Mouse (Mus musculus): ENCODE data around the gene Ddn.
"Not testable (repeated sequence)": the region's sequence is repeated elsewhere in the genome, so short reads cannot be mapped to it uniquely, and the experiment has no call there.

The Ddn gene

GRCm38 (mm10) chr15:98831684-98832035 lies 22.4 kb upstream of the Ddn start:
- DNase-seq (ENCODE audit: low spot score in 2 of 2) = no peak

- peak; percentile 93 to 97 for DNase-seq (ENCODE audit: low spot score in 2 of 2)
These were observed 21.7 kb upstream of the Ddn start, which contains the start of gene Prkag1 for GRCm38 (mm10) chr15:98830736-98831683. Gene Prkag1, minus strand, starts transcription at chr15:98831521.

DNA sequence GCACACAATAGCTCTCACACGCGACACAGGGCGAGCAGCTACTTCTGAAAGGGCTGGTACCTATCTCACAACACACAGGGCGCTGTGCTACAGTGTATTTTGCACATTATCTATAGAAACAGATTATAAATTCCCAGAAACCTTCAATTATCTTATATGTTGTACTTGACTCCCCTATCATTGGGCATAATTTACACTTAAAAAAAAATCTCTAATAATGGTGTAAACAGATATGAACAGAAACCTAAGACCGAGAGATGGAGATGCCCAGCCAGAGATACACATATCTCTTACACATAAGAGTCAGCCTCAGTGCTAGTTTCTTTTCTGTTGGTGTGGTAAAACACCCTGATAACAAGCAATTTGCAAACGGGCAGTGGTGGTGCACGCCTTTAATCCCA lies 18.3 kb upstream of the Ddn start:
- DNase-seq (ENCODE audit: low spot score in 2 of 2) = no peak

- DNase-seq (ENCODE audit: low spot score in 2 of 2) = peak in 1 of 2 experiments; percentile 62
These were observed 14.1 kb upstream of the Ddn start for GRCm38 (mm10) chr15:98823434-98823833.

- DNase-seq (ENCODE audit: low spot score in 2 of 2) = no peak
These were observed 12.9 kb upstream of the Ddn start for GRCm38 (mm10) chr15:98822147-98822546.

- peak in 1 of 2 experiments; percentile 72 for DNase-seq (ENCODE audit: low spot score in 2 of 2)
These were observed 12.1 kb upstream of the Ddn start for GRCm38 (mm10) chr15:98821403-98821802.

- DNase-seq (ENCODE audit: low spot score in 2 of 2) = no peak
These were observed 11.6 kb upstream of the Ddn start for GRCm38 (mm10) chr15:98820937-98821336.

GRCm38 (mm10) chr15:98818171-98818570 lies 8.9 kb upstream of the Ddn start:
- no peak for DNase-seq (ENCODE audit: low spot score in 2 of 2)

- no peak for DNase-seq (ENCODE audit: low spot score in 2 of 2)
These were observed 3.6 kb upstream of the Ddn start for GRCm38 (mm10) chr15:98812741-98813424.

GRCm38 (mm10) chr15:98810212-98810611 lies 922 bp upstream of the Ddn start:
- not testable (repeated sequence) for DNase-seq (ENCODE audit: low spot score in 2 of 2)

GRCm38 (mm10) chr15:98808651-98809134 lies 597 bp downstream of the Ddn start:
- DNase-seq (ENCODE audit: low spot score in 2 of 2) = no peak

DNA sequence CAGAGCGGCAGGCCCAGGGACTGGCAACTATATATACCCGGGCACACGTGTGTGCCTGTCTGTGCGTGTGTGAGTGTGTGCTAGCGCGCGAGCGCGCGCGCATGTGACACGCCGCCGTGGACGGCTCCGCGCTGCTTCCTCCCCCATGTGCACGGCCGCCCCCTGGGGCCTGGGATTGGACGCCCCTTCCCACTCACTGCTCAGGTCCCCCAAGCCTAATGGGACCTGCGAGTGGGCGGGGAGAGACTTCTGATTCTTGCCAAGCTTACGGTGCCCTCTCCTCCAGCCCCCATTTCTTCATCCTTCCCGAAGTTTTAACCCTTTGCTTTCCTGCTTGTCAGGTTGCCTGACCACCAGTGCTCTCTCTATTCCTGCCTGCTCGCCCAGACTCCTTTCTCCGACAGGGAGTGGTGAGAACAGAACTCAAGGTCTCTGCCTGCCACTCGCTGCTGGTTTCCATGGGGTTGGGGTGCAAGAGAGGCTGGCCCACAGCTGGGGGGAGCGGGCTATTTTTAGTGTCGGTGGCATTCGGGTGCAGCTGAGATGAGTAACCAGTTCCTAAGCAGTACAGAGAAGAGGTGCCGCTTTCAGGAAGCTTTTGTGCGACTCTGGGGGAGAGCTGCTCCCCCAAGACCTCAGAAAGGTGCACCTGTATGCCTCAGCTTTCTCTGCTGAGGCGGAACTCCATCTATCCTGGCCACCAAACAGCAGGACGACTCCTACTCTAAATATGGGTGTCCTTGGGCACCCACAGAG lies 1.2 kb downstream of the Ddn start:
- DNase-seq (ENCODE audit: low spot score in 2 of 2) = peak in 1 of 2 experiments; percentile 56

DNA sequence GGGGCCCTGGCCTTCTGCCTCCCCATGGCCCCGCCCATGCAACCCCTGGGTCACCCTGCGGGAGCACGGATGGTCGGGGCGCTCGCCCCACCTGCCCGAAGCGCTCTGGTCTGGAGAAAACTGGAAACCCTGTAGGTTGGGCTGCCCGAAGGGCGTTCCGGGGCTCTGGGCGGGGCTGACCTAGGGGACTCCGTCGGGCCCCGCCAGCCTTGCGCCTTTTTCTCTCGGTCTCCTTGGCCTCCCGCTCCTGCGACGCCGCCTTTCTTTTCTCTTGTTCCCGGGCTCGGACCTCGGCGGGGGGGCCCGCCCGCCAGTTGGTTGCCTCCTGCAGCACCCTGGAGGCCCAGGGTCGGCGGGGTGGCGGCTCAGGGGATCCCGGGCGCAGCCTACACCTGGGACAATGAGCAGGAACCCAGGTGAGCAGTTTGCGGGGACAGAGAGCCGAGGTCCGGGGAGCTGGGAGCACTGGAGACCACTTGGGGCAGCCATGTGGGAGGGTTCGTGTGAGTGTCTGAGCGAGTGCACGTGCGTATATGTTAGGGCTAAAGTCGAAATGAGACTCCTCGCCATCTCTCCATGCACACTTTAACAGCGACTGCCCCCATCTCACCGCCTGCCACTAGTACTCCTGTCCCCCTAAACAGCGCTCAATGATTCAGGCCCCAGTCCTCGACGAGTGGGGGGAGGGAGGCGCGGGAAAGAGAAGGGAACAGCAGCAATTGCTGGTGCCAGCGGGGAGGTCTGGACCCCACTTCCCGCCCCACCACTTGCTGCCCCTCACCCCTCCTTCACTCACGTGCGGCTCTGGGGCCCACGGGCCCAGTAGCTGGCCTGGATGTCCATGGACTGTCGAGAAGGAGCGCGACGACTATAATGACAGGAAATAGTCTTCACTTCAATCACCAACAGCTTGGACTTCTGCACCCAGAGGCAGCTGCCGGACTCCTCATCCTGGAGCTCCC lies 2.2 kb downstream of the Ddn start:
- DNase-seq (ENCODE audit: low spot score in 2 of 2) = peak; percentile 35 to 55

GRCm38 (mm10) chr15:98806071-98806808 lies 3.0 kb downstream of the Ddn start:
- no peak for DNase-seq (ENCODE audit: low spot score in 2 of 2)

GRCm38 (mm10) chr15:98805324-98806040 lies 3.8 kb downstream of the Ddn start:
- DNase-seq (ENCODE audit: low spot score in 2 of 2) = peak; percentile 36 to 62

DNA sequence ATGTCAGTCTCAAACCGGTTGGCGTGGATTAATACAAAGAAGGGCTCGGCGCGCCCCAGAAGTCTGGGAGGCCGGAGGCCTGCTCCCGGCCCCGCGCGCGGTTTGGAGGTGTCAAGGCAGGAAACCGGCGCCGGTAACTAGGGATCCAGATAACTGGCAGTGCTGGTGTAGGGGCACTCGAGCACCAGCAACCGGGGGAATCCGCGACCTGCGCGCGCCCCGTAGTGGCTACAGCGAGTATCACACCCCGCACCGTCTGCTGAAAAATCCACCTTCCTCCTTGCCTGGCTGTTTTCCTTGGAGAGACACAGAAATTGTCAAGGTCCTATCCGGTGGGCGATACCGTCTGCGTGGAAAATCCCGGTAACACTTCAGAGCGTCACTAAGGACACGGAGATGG lies 5.2 kb downstream of the Ddn start:
- peak; percentile 75 to 86 for DNase-seq (ENCODE audit: low spot score in 2 of 2)

GRCm38 (mm10) chr15:98802926-98803325 lies 6.4 kb downstream of the Ddn start:
- no peak for DNase-seq (ENCODE audit: low spot score in 2 of 2)

DNA sequence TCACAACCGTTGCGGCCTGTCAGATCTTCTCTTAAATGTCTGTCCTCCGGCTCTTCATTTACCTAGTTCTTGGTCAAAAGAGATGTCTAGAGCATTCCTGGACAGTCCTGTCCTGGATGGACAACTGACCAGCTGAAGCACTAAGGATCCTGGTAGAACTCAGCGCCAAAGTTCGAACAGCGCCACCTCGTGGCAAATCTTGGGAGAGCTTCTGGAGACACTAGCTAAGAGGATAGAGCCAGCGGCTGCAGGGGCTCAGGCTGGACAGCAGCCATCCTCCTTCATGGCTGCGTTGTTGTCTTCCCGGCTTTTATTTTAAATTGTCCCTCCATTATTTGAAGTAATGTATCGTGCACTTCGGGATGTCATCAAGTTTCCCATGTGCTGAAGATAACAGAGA lies 9.9 kb downstream of the Ddn start:
- DNase-seq (ENCODE audit: low spot score in 2 of 2) = peak; percentile 72 to 86

- DNase-seq (ENCODE audit: low spot score in 2 of 2) = no peak
These were observed 10.4 kb downstream of the Ddn start for GRCm38 (mm10) chr15:98798903-98799302.
